Mouse (Mus musculus): Measurements from ENCODE around the gene Flt3l. TPM values are rescaled to one million over a fixed set of nuclear protein-coding genes. Genes with fewer than 3 reads are reported as not detected.
"Not testable (repeated sequence)": the region's sequence is repeated elsewhere in the genome, so short reads cannot be mapped to it uniquely, and the experiment has no call there.

The Flt3l gene
- total RNA-seq, 2 experiments from 2014 or later, result 1.8 to 3.0 TPM

- no peak for DNase-seq (ENCODE audit: low spot score)
These were observed 9.2 kb upstream of the Flt3l start for GRCm38 (mm10) chr7:45145460-45145859.

- no peak for DNase-seq (ENCODE audit: low spot score)
These were observed 8.3 kb upstream of the Flt3l start for GRCm38 (mm10) chr7:45144368-45145174.

- DNase-seq (ENCODE audit: low spot score), result no peak
These were observed 5.7 kb upstream of the Flt3l start for GRCm38 (mm10) chr7:45141914-45142313.

GRCm38 (mm10) chr7:45141319-45141718 is 5.1 kb upstream of the Flt3l start:
- DNase-seq (ENCODE audit: low spot score), result no peak

GRCm38 (mm10) chr7:45139904-45140723 is 3.9 kb upstream of the Flt3l start:
- DNase-seq (ENCODE audit: low spot score), result no peak

- DNase-seq (ENCODE audit: low spot score), result no peak
These were observed 2.2 kb upstream of the Flt3l start for GRCm38 (mm10) chr7:45138403-45138802.

GRCm38 (mm10) chr7:45137171-45138006 is 1.2 kb upstream of the Flt3l start:
- no peak for DNase-seq (ENCODE audit: low spot score)

- no peak for DNase-seq (ENCODE audit: low spot score)
These were observed 862 bp downstream of the Flt3l start for GRCm38 (mm10) chr7:45135370-45135769.

GRCm38 (mm10) chr7:45134544-45135026 is 1.6 kb downstream of the Flt3l start:
- no peak for DNase-seq (ENCODE audit: low spot score)

- no peak for DNase-seq (ENCODE audit: low spot score)
These were observed 2.6 kb downstream of the Flt3l start for GRCm38 (mm10) chr7:45133446-45134159.

- DNase-seq (ENCODE audit: low spot score), result no peak
These were observed 4.4 kb downstream of the Flt3l start for GRCm38 (mm10) chr7:45131850-45132249.

GRCm38 (mm10) chr7:45129776-45130512 is 6.3 kb downstream of the Flt3l start:
- DNase-seq (ENCODE audit: low spot score), result no peak

GRCm38 (mm10) chr7:45129318-45129717 is 6.9 kb downstream of the Flt3l start:
- DNase-seq (ENCODE audit: low spot score), result peak; percentile 51

- DNase-seq (ENCODE audit: low spot score), result peak; percentile 99
These were observed 7.5 kb downstream of the Flt3l start, which contains the start of gene Rpl13a for GRCm38 (mm10) chr7:45128624-45129246. Rpl13a (minus strand) TSS chr7:45128761.

GRCm38 (mm10) chr7:45127700-45128224 is 8.5 kb downstream of the Flt3l start:
- no peak for DNase-seq (ENCODE audit: low spot score)

- no peak for DNase-seq (ENCODE audit: low spot score)
These were observed 9.2 kb downstream of the Flt3l start for GRCm38 (mm10) chr7:45126844-45127699.

GRCm38 (mm10) chr7:45126147-45126843 is 9.9 kb downstream of the Flt3l start:
- no peak for DNase-seq (ENCODE audit: low spot score)

GRCm38 (mm10) chr7:45125649-45126048 is 10.6 kb downstream of the Flt3l start:
- not testable (repeated sequence) for DNase-seq (ENCODE audit: low spot score)

All from gastrocnemius, adult 18-20 months (tissue).